Comparison of ENCODE assay signal across 9 mouse cellular contexts in genomic region chr8:126694370-126694769, GRCm38 (mm10).
A peak's percentile ranks its signal among the peaks of the same experiment; 100 is the strongest.
DNase-seq lines count a peak whose midpoint lies in the region; ATAC-seq and TF ChIP-seq lines count a peak whose summit lies in the region.
"Had no signal": no experiment of that assay in that cellular context is flagged by ENCODE, and none has a peak within 500 bp of the region (broad histone marks: within the 10 kb centered on the region; RNA-seq: fewer than 3 reads in every experiment).

No protein-coding gene starts in this region.

- no peak overlapping the region for H3K4me3 ChIP-seq in stomach, postnatal 0 days (ENCODE audit: low read depth, low read length)
- H3K4me3 ChIP-seq in forebrain, embryonic 10.5 days, result no peak overlapping the region

- no peaks in the 10 kb centered on the region for H3K9me3 ChIP-seq in stomach, postnatal 0 days (ENCODE audit: control insufficient read depth, low read length)
- no peaks in the 10 kb centered on the region for H3K9me3 ChIP-seq in forebrain, embryonic 10.5 days

- H3K27ac ChIP-seq in stomach, postnatal 0 days (replicated peaks), result peak overlapping the region; percentile 61; the same call in 1 of the 2 replicates
- H3K27ac ChIP-seq in forebrain, embryonic 10.5 days, result no peak overlapping the region

- H3K9ac ChIP-seq in stomach, postnatal 0 days (ENCODE audit: low read length), result no peak overlapping the region

- no peak for TF ChIP-seq CTCF in stomach, postnatal 0 days (IDR thresholded peaks at IDR 0.05; ENCODE audit: low read depth)

- H3K27me3 ChIP-seq in stomach, postnatal 0 days (ENCODE audit: control insufficient read depth, insufficient read depth, low read length), result no peaks in the 10 kb centered on the region
- peaks cover 27% of the 10 kb centered on the region for H3K27me3 ChIP-seq in forebrain, embryonic 10.5 days (ENCODE audit: poor library complexity, severe bottlenecking)

- TF ChIP-seq EP300 in stomach, postnatal 0 days (optimal IDR thresholded peaks at IDR 0.05), result no peak

- H3K4me1 ChIP-seq in stomach, postnatal 0 days (replicated peaks; ENCODE audit: control insufficient read depth, insufficient read depth), result peaks cover 15% of the 10 kb centered on the region
- peaks cover 19% of the 10 kb centered on the region for H3K4me1 ChIP-seq in forebrain, embryonic 10.5 days

- H3K4me2 ChIP-seq in stomach, postnatal 0 days (replicated peaks; ENCODE audit: low read depth), result no peak overlapping the region

- 41% methylated on average over 7 of the region's 7 CpGs for WGBS in stomach, postnatal 0 days
- WGBS in forebrain, embryonic 10.5 days, result 87% methylated on average over 7 of the region's 7 CpGs

- H3K36me3 ChIP-seq in stomach, postnatal 0 days (ENCODE audit: control insufficient read depth, insufficient read depth, low read length), result no peaks in the 10 kb centered on the region
- H3K36me3 ChIP-seq in forebrain, embryonic 10.5 days (replicated peaks), result no peaks in the 10 kb centered on the region

- peak; percentile 35 to 39 for DNase-seq in cerebellum, adult 18-20 months
- DNase-seq in cerebellum, adult 11-12 months, result no peak
- DNase-seq in ovary, postnatal 36 days (ENCODE audit: low spot score), result peak; percentile 44
- DNase-seq in ovary, adult 18-20 months (ENCODE audit: low spot score), result no peak
- DNase-seq in left cerebral cortex, adult 8-10 months (ENCODE audit: low spot score in 2 of 2), result peak; percentile 46 to 82
- peak; percentile 31 for DNase-seq in stomach, postnatal 0 days (ENCODE audit: low spot score)
- no peak for DNase-seq in forebrain, embryonic 10.5 days (ENCODE audit: extremely low spot score, low spot score)
- DNase-seq in embryo, embryonic 11 days, result no peak

- no peak for ATAC-seq in stomach, postnatal 0 days (ENCODE audit: low FRiP score, low TSS enrichment)
- ATAC-seq: midbrain, embryonic 16.5 days had no signal

Comparison
In these comparisons a context has a peak if more than half of its experiments do, and no peak if none do; other contexts are left out.
1. DNase-seq: peak in cerebellum, adult 18-20 months (2 of 2), ovary, postnatal 36 days (single experiment), left cerebral cortex, adult 8-10 months (2 of 2) and stomach, postnatal 0 days (single experiment); none in cerebellum, adult 11-12 months (single experiment), ovary, adult 18-20 months (single experiment), forebrain, embryonic 10.5 days (single experiment) and embryo, embryonic 11 days (single experiment).